Mouse (Mus musculus): ENCODE measurements at regions not wholly inside any gene's neighbourhood (a gene's known extent, or its start where the extent isn't known, plus 50 kb on each side); places are given as distances from the start of the nearest gene placed in this dataset.

DNA sequence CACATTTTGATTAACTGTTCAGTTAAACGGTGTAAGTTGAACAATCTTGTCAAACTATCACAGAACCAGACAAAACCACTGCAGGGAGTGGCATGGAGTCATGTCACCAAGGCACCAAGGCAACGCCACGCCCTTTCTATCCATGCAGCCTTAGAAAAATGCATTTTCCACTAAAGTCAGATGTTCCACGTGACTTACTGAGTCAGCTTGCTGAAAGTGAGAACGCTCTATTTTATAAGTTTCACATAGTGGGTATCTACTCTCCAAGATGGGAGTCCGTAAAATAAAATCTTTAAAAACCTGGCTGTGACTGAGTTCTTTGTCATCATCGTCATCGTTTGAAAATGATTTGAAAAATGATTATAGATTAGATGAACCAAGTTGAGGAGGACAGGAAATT is 72.5 kb downstream of the Il12a start:
- Histone ChIP-seq H3K36me3 (ENCODE audit: control insufficient read depth in 1 of 2, insufficient read depth in 2 of 2, low read length in 2 of 2) (no peaks in the 10 kb centered on the region), H3K9ac (ENCODE audit: control insufficient read depth, low read depth, low read length, poor library complexity, severe bottlenecking) (no peak overlapping the region), H3K27me3 (ENCODE audit: control insufficient read depth in 1 of 2, insufficient read depth in 2 of 2, low read length in 2 of 2) (no peaks in the 10 kb centered on the region), H3K4me3 (ENCODE audit: control insufficient read depth in 1 of 2, insufficient read depth in 1 of 2, low read depth in 2 of 2, low read length in 2 of 2) (no peak overlapping the region), H3K27ac (ENCODE audit: control insufficient read depth, low read depth, low read length) (no peak overlapping the region), H3K9me3 (replicated peaks; ENCODE audit: insufficient read depth, low read length) (no peaks in the 10 kb centered on the region), H3K4me1 (ENCODE audit: control insufficient read depth in 1 of 2, insufficient read depth in 2 of 2, low read length in 2 of 2) (no peaks in the 10 kb centered on the region), H3K79me2 (ENCODE audit: control insufficient read depth, insufficient read depth, low read length, poor library complexity) (no peaks in the 10 kb centered on the region)
- no peak for DNase-seq (ENCODE audit: low read depth, low spot score)
- TF ChIP-seq MYB (IDR thresholded peaks at IDR 0.05; ENCODE audit: low read depth, low read length) = no peak
- TF ChIP-seq ZNF384 (IDR thresholded peaks at IDR 0.05; ENCODE audit: low read depth, low read length) = no peak
- TF ChIP-seq CHD2 (IDR thresholded peaks at IDR 0.05; ENCODE audit: low read length) = no peak
- TF ChIP-seq POLR2A (IDR thresholded peaks at IDR 0.05; ENCODE audit: control insufficient read depth in 1 of 2, insufficient read depth in 1 of 2, low read depth in 1 of 2, low read length in 2 of 2, poor library complexity in 1 of 2) = no peak
- TF ChIP-seq CTCF (IDR thresholded peaks at IDR 0.05 in 2 of 3, conservative IDR thresholded peaks at IDR 0.05 in 1 of 3; ENCODE audit: control insufficient read depth in 1 of 3, insufficient read depth in 1 of 3, low read depth in 2 of 3, low read length in 3 of 3, poor library complexity in 1 of 3, severe bottlenecking in 1 of 3) = no peak
- TF ChIP-seq CHD1 (IDR thresholded peaks at IDR 0.05; ENCODE audit: low read depth, low read length) = no peak
- TF ChIP-seq ELF1 (IDR thresholded peaks at IDR 0.05; ENCODE audit: low read depth, low read length) = no peak
- no peak for TF ChIP-seq UBTF (IDR thresholded peaks at IDR 0.05; ENCODE audit: borderline replicate concordance, insufficient read depth, low read depth, low read length)
- TF ChIP-seq ZC3H11A (IDR thresholded peaks at IDR 0.05; ENCODE audit: low read depth, low read length) = no peak
- no peak for TF ChIP-seq NRF1 (IDR thresholded peaks at IDR 0.05; ENCODE audit: insufficient read depth, low read depth, low read length, poor library complexity, severe bottlenecking)
- TF ChIP-seq ZKSCAN1 (IDR thresholded peaks at IDR 0.05; ENCODE audit: low read depth, low read length) = no peak
- no peak for TF ChIP-seq MAFK (IDR thresholded peaks at IDR 0.05; ENCODE audit: borderline replicate concordance, low read depth, low read length)
- TF ChIP-seq MEF2A (IDR thresholded peaks at IDR 0.05; ENCODE audit: extremely low read depth, insufficient replicate concordance, low read depth, low read length, poor library complexity, severe bottlenecking) = no peak
- TF ChIP-seq BHLHE40 (IDR thresholded peaks at IDR 0.05; ENCODE audit: borderline replicate concordance, low read depth, low read length) = no peak
- no peak for TF ChIP-seq POLR2AphosphoS2 (IDR thresholded peaks at IDR 0.05; ENCODE audit: low read length)
- TF ChIP-seq TBP (IDR thresholded peaks at IDR 0.05; ENCODE audit: low read depth, low read length) = no peak
- TF ChIP-seq MAZ (IDR thresholded peaks at IDR 0.05; ENCODE audit: low read depth, low read length) = no peak
- no peak for TF ChIP-seq GABPA (IDR thresholded peaks at IDR 0.05; ENCODE audit: low read depth, low read length)
- TF ChIP-seq EP300 (IDR thresholded peaks at IDR 0.05; ENCODE audit: low read depth in 1 of 2, low read length in 2 of 2) = no peak
- no peak for TF ChIP-seq RCOR1 (IDR thresholded peaks at IDR 0.05; ENCODE audit: low read depth, low read length)

DNA sequence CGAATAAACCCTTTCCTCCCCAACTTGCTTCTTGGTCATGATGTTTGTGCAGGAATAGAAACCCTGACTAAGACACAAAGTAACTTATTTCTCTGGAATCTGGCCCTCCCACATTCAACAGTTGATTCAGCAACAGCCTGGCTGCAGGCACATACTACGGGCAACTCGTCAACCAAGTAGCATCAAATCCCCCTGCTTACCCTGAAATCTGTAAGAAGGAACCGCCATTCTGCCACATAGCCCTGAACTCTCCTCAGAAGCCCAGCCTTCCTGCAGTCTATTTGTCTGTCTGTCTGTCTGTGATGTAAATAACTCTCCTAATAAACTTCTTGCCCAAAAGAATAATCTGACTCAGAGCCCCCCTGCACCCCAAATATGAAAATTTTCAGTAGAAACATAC is 73.9 kb downstream of the Il12a start:
- H3K36me3 ChIP-seq (ENCODE audit: control insufficient read depth in 1 of 2, insufficient read depth in 2 of 2, low read length in 2 of 2) = no peaks in the 10 kb centered on the region
- no peaks in the 10 kb centered on the region for H3K79me2 ChIP-seq (ENCODE audit: control insufficient read depth, insufficient read depth, low read length, poor library complexity)
- no peak overlapping the region for H3K27ac ChIP-seq (ENCODE audit: control insufficient read depth, low read depth, low read length)
- no peaks in the 10 kb centered on the region for H3K4me1 ChIP-seq (ENCODE audit: control insufficient read depth in 1 of 2, insufficient read depth in 2 of 2, low read length in 2 of 2)
- TF ChIP-seq UBTF (IDR thresholded peaks at IDR 0.05; ENCODE audit: borderline replicate concordance, insufficient read depth, low read depth, low read length) = no peak
- TF ChIP-seq CHD1 (IDR thresholded peaks at IDR 0.05; ENCODE audit: low read depth, low read length) = no peak
- no peak for TF ChIP-seq BHLHE40 (IDR thresholded peaks at IDR 0.05; ENCODE audit: borderline replicate concordance, low read depth, low read length)
- no peak for TF ChIP-seq SIN3A (IDR thresholded peaks at IDR 0.05; ENCODE audit: low read length)
- no peak for TF ChIP-seq JUND (IDR thresholded peaks at IDR 0.05; ENCODE audit: low read depth, low read length)
- no peak for TF ChIP-seq MXI1 (IDR thresholded peaks at IDR 0.05; ENCODE audit: low read depth, low read length)
- TF ChIP-seq GABPA (IDR thresholded peaks at IDR 0.05; ENCODE audit: low read depth, low read length) = no peak
- no peak for TF ChIP-seq MYB (IDR thresholded peaks at IDR 0.05; ENCODE audit: low read depth, low read length)
- no peak for TF ChIP-seq NRF1 (IDR thresholded peaks at IDR 0.05; ENCODE audit: insufficient read depth, low read depth, low read length, poor library complexity, severe bottlenecking)
- TF ChIP-seq TBP (IDR thresholded peaks at IDR 0.05; ENCODE audit: low read depth, low read length) = no peak
- no peak for TF ChIP-seq ZC3H11A (IDR thresholded peaks at IDR 0.05; ENCODE audit: low read depth, low read length)
- TF ChIP-seq SMC3 (IDR thresholded peaks at IDR 0.05; ENCODE audit: low read depth, low read length) = no peak
- TF ChIP-seq RAD21 (IDR thresholded peaks at IDR 0.05; ENCODE audit: low read depth, low read length) = no peak
- no peak for TF ChIP-seq POLR2A (IDR thresholded peaks at IDR 0.05; ENCODE audit: control insufficient read depth in 1 of 2, insufficient read depth in 1 of 2, low read depth in 1 of 2, low read length in 2 of 2, poor library complexity in 1 of 2)
- no peak for TF ChIP-seq TCF12 (IDR thresholded peaks at IDR 0.05; ENCODE audit: low read depth, low read length)
- no peak for TF ChIP-seq POLR2AphosphoS2 (IDR thresholded peaks at IDR 0.05; ENCODE audit: low read length)
- no peak overlapping the region for H3K4me3 ChIP-seq (ENCODE audit: control insufficient read depth in 1 of 2, insufficient read depth in 1 of 2, low read depth in 2 of 2, low read length in 2 of 2)
- H3K9me3 ChIP-seq (replicated peaks; ENCODE audit: insufficient read depth, low read length) = no peaks in the 10 kb centered on the region
- H3K9ac ChIP-seq (ENCODE audit: control insufficient read depth, low read depth, low read length, poor library complexity, severe bottlenecking) = no peak overlapping the region
- no peak for DNase-seq (ENCODE audit: low read depth, low spot score)
- H3K27me3 ChIP-seq (ENCODE audit: control insufficient read depth in 1 of 2, insufficient read depth in 2 of 2, low read length in 2 of 2) = no peaks in the 10 kb centered on the region

Measured in MEL (cell line).